Mouse (Mus musculus): ENCODE data around the gene Mpi. TPM values are rescaled to one million over a fixed set of nuclear protein-coding genes. Genes with fewer than 3 reads are reported as not detected.

Mpi gene
- polyA plus RNA-seq, 1 experiment from 2014 or later = 53.3 TPM

- Histone ChIP-seq H3K36me3 (no peaks in the 10 kb centered on the region), H3K27me3 (peaks cover 63% of the 10 kb centered on the region), H3K27ac (no peak overlapping the region), H3K4me2 (no peak overlapping the region), H3K4me3 (replicated peaks) (no peak overlapping the region), H3K9me3 (replicated peaks) (no peaks in the 10 kb centered on the region), H3K9ac (no peak overlapping the region), H3K4me1 (peaks cover 26% of the 10 kb centered on the region)
- WGBS = 65% methylated on average over 7 of the region's 7 CpGs
- ATAC-seq (replicated peaks; ENCODE audit: low FRiP score) = no peak
These were observed 54.0 kb downstream of the Mpi start for GRCm38 (mm10) chr9:57498536-57498935.

DNA sequence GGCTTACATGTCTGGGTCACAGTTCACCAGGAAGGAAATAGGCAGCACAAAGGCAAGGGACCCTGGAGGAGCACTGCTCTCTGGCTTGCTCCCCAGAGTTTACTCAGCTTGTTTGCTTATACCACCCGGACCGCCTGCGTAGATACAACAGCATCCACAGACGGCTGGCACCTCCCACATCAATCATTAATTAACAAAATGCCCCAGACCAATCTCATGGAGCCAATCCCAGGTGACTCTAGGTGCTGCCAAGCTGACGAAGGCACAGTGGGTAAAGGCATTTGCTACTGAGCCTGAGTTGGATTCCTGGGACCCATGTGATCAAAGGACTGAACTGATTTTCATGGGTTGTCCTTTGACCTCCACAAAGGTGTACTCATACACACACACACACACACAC lies 55.3 kb downstream of the Mpi start:
- H3K27me3 ChIP-seq = peaks cover 50% of the 10 kb centered on the region
- no peak overlapping the region for H3K4me3 ChIP-seq (replicated peaks)
- no peak overlapping the region for H3K27ac ChIP-seq
- no peaks in the 10 kb centered on the region for H3K9me3 ChIP-seq (replicated peaks)
- H3K36me3 ChIP-seq = no peaks in the 10 kb centered on the region
- ATAC-seq (replicated peaks; ENCODE audit: low FRiP score) = no peak
- H3K4me1 ChIP-seq = peaks cover 13% of the 10 kb centered on the region
- H3K4me2 ChIP-seq = no peak overlapping the region
- H3K9ac ChIP-seq = no peak overlapping the region
- WGBS = 59% methylated on average over 5 of the region's 5 CpGs

DNA sequence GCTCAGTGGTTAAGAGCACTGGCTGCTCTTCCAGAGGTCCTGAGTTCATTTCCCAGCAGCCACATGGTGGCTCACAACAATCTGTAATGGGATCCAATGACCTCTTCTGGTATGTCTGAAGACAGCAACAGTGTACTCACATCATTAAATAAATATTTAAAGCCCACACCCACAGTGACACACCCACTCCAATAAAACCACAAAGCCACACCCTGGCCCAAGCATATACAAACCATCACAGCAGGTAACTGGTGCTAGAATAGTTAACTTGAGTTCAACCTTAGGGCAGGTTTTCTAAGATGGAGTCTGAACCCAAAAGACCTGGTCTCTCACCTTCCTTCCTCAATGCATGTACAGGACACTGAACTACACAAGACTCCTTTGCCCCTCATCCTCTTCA lies 57.6 kb downstream of the Mpi start:
- Histone ChIP-seq H3K9ac (no peak overlapping the region), H3K9me3 (replicated peaks) (no peaks in the 10 kb centered on the region; the same call in 1 of the 2 replicates), H3K4me1 (no peaks in the 10 kb centered on the region), H3K4me3 (replicated peaks) (no peak overlapping the region), H3K36me3 (no peaks in the 10 kb centered on the region), H3K4me2 (no peak overlapping the region), H3K27ac (no peak overlapping the region), H3K27me3 (peaks cover 27% of the 10 kb centered on the region)
- ATAC-seq (replicated peaks; ENCODE audit: low FRiP score) = no peak

Other genes with a start within 250 kb of the Mpi start
- 25.8 and 30.3 TPM in 2 replicates for gene Ppcdc, start 112.6 kb downstream of the Mpi start, polyA plus RNA-seq (2015; fragmentation: Nextera tagmentation; extraction: Ambion mirVana)
- gene Scamp5, start 84.7 kb downstream of the Mpi start, polyA plus RNA-seq (2015; fragmentation: Nextera tagmentation; extraction: Ambion mirVana) = 15.1 and 15.9 TPM in 2 replicates
- gene Rpp25, start 48.7 kb downstream of the Mpi start, polyA plus RNA-seq (2015; fragmentation: Nextera tagmentation; extraction: Ambion mirVana) = 5.6 and 6.0 TPM in 2 replicates
- 673 and 729 TPM in 2 replicates for gene Cox5a, start 31.5 kb downstream of the Mpi start, polyA plus RNA-seq (2015; fragmentation: Nextera tagmentation; extraction: Ambion mirVana)
- gene Fam219b, start 15.2 kb downstream of the Mpi start, polyA plus RNA-seq (2015; fragmentation: Nextera tagmentation; extraction: Ambion mirVana) = 18.1 and 19.0 TPM in 2 replicates
- 74.5 and 85.5 TPM in 2 replicates for gene Scamp2, start 8.2 kb upstream of the Mpi start, polyA plus RNA-seq (2015; fragmentation: Nextera tagmentation; extraction: Ambion mirVana)
- gene Ulk3, start 36.7 kb upstream of the Mpi start, polyA plus RNA-seq (2015; fragmentation: Nextera tagmentation; extraction: Ambion mirVana) = 16.9 and 18.8 TPM in 2 replicates
- not detected in 2 replicates for gene Cplx3, start 53.5 kb upstream of the Mpi start, polyA plus RNA-seq (2015; fragmentation: Nextera tagmentation; extraction: Ambion mirVana)
- not detected in 2 replicates for gene Lman1l, start 68.0 kb upstream of the Mpi start, polyA plus RNA-seq (2015; fragmentation: Nextera tagmentation; extraction: Ambion mirVana)
- 27.2 and 27.9 TPM in 2 replicates for gene Csk, start 100.9 kb upstream of the Mpi start, polyA plus RNA-seq (2015; fragmentation: Nextera tagmentation; extraction: Ambion mirVana)
- not detected in 2 replicates for gene Cyp1a2, start 130.9 kb upstream of the Mpi start, polyA plus RNA-seq (2015; fragmentation: Nextera tagmentation; extraction: Ambion mirVana)
- 0.08 and 0.22 TPM in 2 replicates for gene Cyp1a1, start 135.2 kb upstream of the Mpi start, polyA plus RNA-seq (2015; fragmentation: Nextera tagmentation; extraction: Ambion mirVana)
- gene Edc3, start 155.8 kb upstream of the Mpi start, polyA plus RNA-seq (2015; fragmentation: Nextera tagmentation; extraction: Ambion mirVana) = 33.6 and 34.4 TPM in 2 replicates
- gene Clk3, start 213.1 kb upstream of the Mpi start, polyA plus RNA-seq (2015; fragmentation: Nextera tagmentation; extraction: Ambion mirVana) = 71.0 and 71.8 TPM in 2 replicates

Data from kidney, embryonic 15.5 days (tissue).